Mouse (Mus musculus) stomach, embryonic 15.5 days (tissue): Measurements from ENCODE around the gene Aars. TPM values are rescaled to one million over a fixed set of nuclear protein-coding genes. Genes with fewer than 3 reads are reported as not detected.
"Not testable (repeated sequence)": the region's sequence is repeated elsewhere in the genome, so short reads cannot be mapped to it uniquely, and the experiment has no call there.

Experiments
- ATAC-seq: fragments of 200-750 bp; cut with Nextera tagmentation; 2 replicates; pipeline ENCODE4 v1.8.0; 2017; ENCODE audit warnings: low read depth, moderate number of reproducible peaks, moderate TSS enrichment; ENCODE audit not compliant: insufficient read depth, low FRiP score
- H3K27ac ChIP-seq: fragments of 300-500 bp; sonication (generic); 2 replicates; pipeline ENCODE4 v1.5.1; 2015; ENCODE audit warnings: mild to moderate bottlenecking, inconsistent platforms
- H3K27me3 ChIP-seq: fragments of 300-500 bp; sonication (generic); replicated peaks from 2 replicates; pipeline ENCODE4 v1.6.1; 2015; ENCODE audit warnings: inconsistent platforms
- H3K36me3 ChIP-seq: fragments of 300-500 bp; sonication (generic); 2 replicates; pipeline ENCODE4 v1.6.1; 2015; ENCODE audit warnings: inconsistent platforms
- H3K4me1 ChIP-seq: fragments of 300-500 bp; sonication (generic); 2 replicates; pipeline ENCODE4 v1.6.1; 2015; ENCODE audit warnings: inconsistent platforms
- H3K4me2 ChIP-seq: fragments of 300-500 bp; sonication (generic); 2 replicates; pipeline ENCODE4 v1.6.1; 2015; ENCODE audit warnings: mild to moderate bottlenecking, inconsistent platforms
- H3K4me3 ChIP-seq: fragments of 300-500 bp; sonication (generic); replicated peaks from 2 replicates; pipeline ENCODE4 v1.5.1; 2015; ENCODE audit warnings: inconsistent platforms
- H3K9ac ChIP-seq: fragments of 300-500 bp; sonication (generic); 2 replicates; pipeline ENCODE4 v1.6.1; 2015; ENCODE audit warnings: inconsistent platforms
- H3K9me3 ChIP-seq: fragments of 300-500 bp; sonication (generic); 2 replicates; pipeline ENCODE4 v1.6.1; 2016; ENCODE audit warnings: inconsistent platforms
- WGBS: fragments of 180-500 bp; shearing (Covaris S2); methylation state at CpG from one replicate; pipeline ENCODE4 v1.1.7; 2015; 5-methylcytosine and 5-hydroxymethylcytosine counted together
- microRNA-seq: library from miRNA; unstranded; fragments of <30 nt; microRNA quantifications from one replicate; pipeline ENCODE4, GENCODE M21; 2016
- polyA plus RNA-seq: library from polyadenylated mRNA; unstranded; fragments of >200 nt; fragmentation: Nextera tagmentation; extraction: Ambion mirVana; gene quantifications from 2 replicates; pipeline ENCODE4 v1.2.1, GENCODE M21; 2015

The Aars gene
- polyA plus RNA-seq, 1 experiment from 2014 or later, result 51.1 TPM

DNA sequence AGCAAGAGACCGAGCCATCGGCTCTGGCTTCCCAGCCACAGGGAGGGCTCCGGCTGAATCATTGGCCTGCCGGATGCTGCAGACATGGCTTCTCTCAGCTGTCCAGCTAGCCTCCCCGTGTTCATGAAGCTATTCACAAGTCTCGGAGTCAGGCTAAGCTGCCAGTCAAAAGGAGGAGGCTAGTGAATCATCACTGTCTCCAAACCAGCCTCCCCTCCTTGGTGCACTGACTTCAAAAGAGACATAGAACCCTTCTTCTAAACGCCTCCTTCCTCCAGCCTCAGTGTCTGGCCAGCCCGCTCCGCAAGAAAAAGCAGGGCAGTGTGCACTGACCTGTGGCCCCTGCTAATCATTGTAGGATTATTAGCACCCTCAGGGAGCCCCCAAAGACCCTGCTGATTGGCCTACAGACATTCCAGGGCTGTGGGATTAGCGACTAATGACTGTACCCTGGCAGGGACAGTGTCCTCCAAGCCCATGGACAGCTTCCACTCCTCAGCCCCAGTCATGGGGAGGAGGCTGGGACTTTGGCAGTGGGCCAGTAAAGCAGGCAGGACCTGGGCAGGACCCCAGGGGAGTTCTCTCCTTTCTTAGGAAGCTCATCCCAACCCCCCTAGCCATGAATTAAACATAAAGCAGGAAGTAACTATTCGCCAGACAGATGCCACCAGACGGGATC lies 48.8 kb downstream of the Aars start:
- no peaks in the 10 kb centered on the region for H3K36me3 ChIP-seq
- H3K4me1 ChIP-seq, result no peaks in the 10 kb centered on the region
- 65% methylated on average over 12 of the region's 12 CpGs for WGBS
- no peak overlapping the region for H3K4me2 ChIP-seq
- H3K9me3 ChIP-seq, result no peaks in the 10 kb centered on the region
- H3K4me3 ChIP-seq, result no peak overlapping the region
- H3K27me3 ChIP-seq, result 0 out of 2 replicates have a peak, but pooled peaks cover 4% of the 10 kb centered on the region
- H3K27ac ChIP-seq, result no peak overlapping the region
- H3K9ac ChIP-seq, result no peak overlapping the region
- no peak for ATAC-seq

DNA sequence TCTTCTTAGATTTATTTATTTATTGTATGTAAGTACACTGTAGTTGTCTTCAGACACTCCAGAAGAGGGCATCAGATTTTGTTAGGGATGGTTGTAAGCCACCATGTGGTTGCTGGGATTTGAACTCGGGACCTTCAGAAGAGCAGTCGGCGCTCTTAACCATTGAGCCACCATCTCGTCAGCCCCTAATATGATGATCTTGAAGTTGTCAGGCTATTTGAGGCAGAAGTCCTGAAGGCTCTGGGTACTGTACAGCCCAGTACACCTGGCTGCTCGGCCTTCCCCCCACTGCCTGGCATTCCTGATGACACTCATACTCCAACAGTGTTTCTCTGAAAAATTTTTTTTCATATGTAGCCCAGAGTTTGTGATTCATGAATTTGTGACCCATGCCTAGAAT lies 51.0 kb downstream of the Aars start:
- H3K4me1 ChIP-seq, H3K9me3 ChIP-seq, H3K9ac ChIP-seq, H3K27ac ChIP-seq, H3K4me3 ChIP-seq, H3K36me3 ChIP-seq, H3K4me2 ChIP-seq, ATAC-seq, H3K27me3 ChIP-seq: not testable (repeated sequence)
- WGBS, result 89% methylated on average over 5 of the region's 5 CpGs

DNA sequence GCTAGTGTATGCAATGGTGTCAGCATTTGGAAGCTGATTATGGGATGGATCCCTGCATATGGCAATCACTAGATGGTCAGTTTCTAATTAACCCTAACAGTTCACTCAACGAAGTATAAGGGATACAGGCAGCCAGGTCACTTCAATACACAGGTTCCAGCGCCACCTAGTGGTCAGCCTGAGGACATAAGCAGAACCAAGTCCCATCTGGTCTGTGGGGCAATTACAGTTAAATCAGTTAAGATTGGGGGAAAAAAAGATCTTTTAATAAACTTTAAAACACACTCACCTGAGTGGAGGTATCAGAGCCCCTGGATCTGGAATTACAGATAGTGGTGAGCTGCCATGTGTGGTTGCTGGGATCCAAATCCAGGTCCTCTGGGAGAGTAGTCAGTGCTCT lies 57.2 kb downstream of the Aars start:
- Histone ChIP-seq H3K27ac (no peak overlapping the region), H3K4me2 (no peak overlapping the region), H3K27me3 (no peaks in the 10 kb centered on the region), H3K9ac (no peak overlapping the region), H3K4me1 (peaks cover 5% of the 10 kb centered on the region; the same call in 1 of the 2 replicates), H3K36me3 (no peaks in the 10 kb centered on the region), H3K9me3 (no peaks in the 10 kb centered on the region), H3K4me3 (no peak overlapping the region)
- WGBS, result 0% methylated on average over 2 of the region's 2 CpGs
- no peak for ATAC-seq

DNA sequence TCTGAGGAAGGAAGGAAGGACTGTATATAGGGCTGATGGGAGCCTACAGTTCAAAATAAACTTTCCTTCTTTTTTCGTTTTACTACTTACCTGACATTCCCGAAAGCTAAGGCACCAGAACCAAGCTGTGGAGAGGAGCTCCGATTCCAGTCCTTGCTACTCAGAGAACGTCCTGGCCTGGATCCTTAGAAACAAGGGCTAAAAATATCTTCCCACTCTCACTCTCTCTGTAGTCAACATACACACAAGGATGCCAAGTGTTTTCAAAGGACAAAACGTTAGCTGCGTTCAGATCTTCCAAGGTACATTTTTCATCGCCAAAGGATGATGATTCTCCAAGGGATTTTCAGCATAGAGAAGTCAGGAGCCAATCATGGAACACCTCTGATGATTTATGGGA lies 58.8 kb downstream of the Aars start:
- 78% methylated on average over 7 of the region's 7 CpGs for WGBS
- ATAC-seq, result no peak
- Histone ChIP-seq H3K36me3 (no peaks in the 10 kb centered on the region), H3K27ac (no peak overlapping the region), H3K4me1 (peaks cover 10% of the 10 kb centered on the region; the same call in 1 of the 2 replicates), H3K4me2 (no peak overlapping the region), H3K4me3 (no peak overlapping the region), H3K9ac (no peak overlapping the region), H3K27me3 (no peaks in the 10 kb centered on the region), H3K9me3 (no peaks in the 10 kb centered on the region)

DNA sequence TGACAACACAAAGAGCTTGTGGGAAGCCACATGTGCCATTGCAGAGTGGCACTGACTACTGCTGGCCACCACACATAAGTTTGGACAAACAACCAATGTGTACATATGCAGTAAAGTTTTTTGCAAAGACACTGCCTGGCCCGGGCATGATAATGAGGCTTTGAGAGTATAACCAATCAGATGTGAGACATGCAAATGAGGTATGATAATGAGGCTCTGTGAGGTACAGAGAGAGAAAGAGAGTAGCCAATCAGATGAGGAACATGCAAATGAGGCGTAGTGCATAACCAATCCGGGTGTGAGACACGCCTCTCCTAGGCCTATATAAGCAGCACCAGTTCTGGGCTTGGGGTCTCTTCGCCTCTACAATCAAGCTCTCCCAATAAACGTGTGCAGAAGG lies 59.4 kb downstream of the Aars start, which contains the start of gene Clec18a:
Clec18a (minus strand) TSS at position 101 of the 400 bp plus-strand sequence.
- ATAC-seq, H3K4me2 ChIP-seq, H3K27me3 ChIP-seq, H3K36me3 ChIP-seq, H3K9ac ChIP-seq, H3K27ac ChIP-seq, H3K9me3 ChIP-seq, H3K4me1 ChIP-seq, H3K4me3 ChIP-seq: not testable (repeated sequence)
- WGBS, result 88% methylated on average over 6 of the region's 6 CpGs

DNA sequence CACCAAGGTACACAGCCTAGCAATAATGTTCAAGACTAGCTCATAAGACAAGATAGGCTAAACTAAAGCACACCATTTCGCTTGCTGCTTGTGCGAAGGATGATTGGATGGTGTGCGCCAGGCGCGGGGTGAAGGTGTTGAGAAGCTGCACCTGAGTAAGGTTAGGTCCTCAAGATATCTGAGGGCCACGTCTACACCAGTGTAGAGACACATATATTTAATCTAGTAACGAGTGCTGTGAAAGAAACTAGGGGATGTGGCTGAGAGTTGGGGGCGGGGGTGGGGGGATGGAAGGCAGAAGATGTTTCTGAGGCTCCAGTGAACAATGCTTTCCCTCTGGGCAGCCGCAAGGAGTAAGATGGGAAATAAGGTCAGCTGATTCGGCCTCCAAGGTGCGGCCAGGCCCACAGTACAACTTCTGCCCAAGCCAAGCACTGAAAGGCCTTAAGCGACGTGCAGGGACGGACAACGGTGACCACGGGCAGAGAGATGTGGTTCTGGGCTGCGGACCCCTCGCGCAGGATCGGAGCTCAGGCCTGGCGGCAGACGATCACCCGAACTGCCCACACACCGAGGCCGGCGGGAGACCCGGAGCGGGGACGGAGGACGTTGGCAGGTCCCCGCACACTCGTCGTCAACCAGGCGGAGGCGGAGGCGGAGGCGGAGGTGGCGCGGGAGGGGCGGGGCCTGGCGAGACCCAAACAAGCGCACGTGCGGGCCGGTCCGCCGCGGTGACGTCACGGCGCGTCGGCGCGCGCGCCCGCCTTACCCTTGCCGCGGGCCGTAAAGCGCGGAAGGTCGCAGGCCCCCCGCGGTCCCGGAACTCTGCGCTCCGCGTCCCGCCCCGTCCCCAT lies 61.1 kb downstream of the Aars start, which contains the start of gene Pdpr:
Pdpr (plus strand) TSS at position 766 of the 854 bp plus-strand sequence.
- H3K4me1 ChIP-seq, result peaks cover 10% of the 10 kb centered on the region; the same call in 1 of the 2 replicates
- H3K36me3 ChIP-seq, result no peaks in the 10 kb centered on the region
- no peaks in the 10 kb centered on the region for H3K9me3 ChIP-seq
- no peaks in the 10 kb centered on the region for H3K27me3 ChIP-seq
- H3K27ac ChIP-seq, result 0 out of 2 replicates have a peak within 1 kb of the TSS, but pooled peaks have one; percentile 31
- ATAC-seq, result peak; percentile 93
- peak within 1 kb of the TSS; percentile 91 for H3K4me2 ChIP-seq
- H3K4me3 ChIP-seq, result peak within 1 kb of the TSS; percentile 66
- peak within 1 kb of the TSS; percentile 50 for H3K9ac ChIP-seq
- WGBS, result 6% methylated on average over 58 of the region's 72 CpGs

DNA sequence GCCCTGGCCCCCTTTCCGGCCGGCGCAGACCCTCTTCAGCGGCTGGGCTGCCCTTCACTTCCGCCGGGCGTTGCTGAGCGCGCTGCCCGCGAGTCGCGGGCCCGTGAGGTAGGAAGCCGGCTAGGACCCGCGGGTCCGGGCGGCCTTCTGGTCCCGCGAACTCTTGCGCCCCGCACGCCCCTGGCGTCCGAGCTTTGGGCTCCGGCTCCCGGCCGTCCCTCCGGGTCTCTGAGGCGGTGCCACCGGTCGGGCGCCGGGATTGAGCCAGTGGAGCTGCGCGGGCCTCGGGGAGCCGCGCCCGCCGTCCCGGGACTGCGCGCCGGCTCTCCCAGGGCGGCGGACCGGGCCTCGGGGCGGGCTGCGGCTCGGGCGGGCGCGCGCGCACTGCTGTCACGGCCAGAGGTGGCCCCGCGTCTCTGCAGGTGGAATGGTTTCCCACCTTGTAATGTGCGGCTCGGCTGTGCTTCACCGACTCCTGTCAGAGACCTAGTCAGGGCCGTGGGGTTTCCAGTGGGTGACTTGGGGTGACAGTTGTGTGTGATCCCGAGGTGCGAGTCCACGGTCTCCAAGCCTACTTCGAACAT lies 61.9 kb downstream of the Aars start:
- H3K27me3 ChIP-seq, H3K27ac ChIP-seq, H3K9me3 ChIP-seq, H3K4me1 ChIP-seq, H3K36me3 ChIP-seq: not testable (repeated sequence)
- ATAC-seq, result peak; percentile 57
- H3K9ac ChIP-seq, result peak overlapping the region; percentile 37
- H3K4me3 ChIP-seq, result peak overlapping the region; percentile 66
- WGBS, result under 1% methylated on average over 58 of the region's 69 CpGs
- peak overlapping the region; percentile 91 for H3K4me2 ChIP-seq

Small RNA genes lying within 50 kb of the gene (microRNA-seq; reads per million reads assigned to microRNA genes)
- gene Gm24103 (not detected), gene Mir3473d (1.4 reads per million)

Other genes starting within 250 kb of the Aars start
- gene Il34, start 227.2 kb upstream of the Aars start, polyA plus RNA-seq, result 3.2 and 3.4 TPM in 2 replicates
- 65.0 and 73.1 TPM in 2 replicates for gene Cog4, start 186.5 kb upstream of the Aars start, polyA plus RNA-seq
- gene Sf3b3, start 186.4 kb upstream of the Aars start, polyA plus RNA-seq, result 122 and 127 TPM in 2 replicates
- gene Fuk, start 130.7 kb upstream of the Aars start, polyA plus RNA-seq, result 10.6 and 11.4 TPM in 2 replicates
- 17.1 and 17.6 TPM in 2 replicates for gene St3gal2, start 113.2 kb upstream of the Aars start, polyA plus RNA-seq
- gene Ddx19a, start 35.3 kb upstream of the Aars start, polyA plus RNA-seq, result 11.8 and 12.9 TPM in 2 replicates
- gene Ddx19b, start 1.4 kb upstream of the Aars start, polyA plus RNA-seq, result 6.4 and 6.9 TPM in 2 replicates
- 17.7 and 20.5 TPM in 2 replicates for gene Exosc6, start 23.2 kb downstream of the Aars start, polyA plus RNA-seq
- not detected in 2 replicates for gene Clec18a, start 59.3 kb downstream of the Aars start, polyA plus RNA-seq
- 8.6 and 9.6 TPM in 2 replicates for gene Pdpr, start 61.5 kb downstream of the Aars start, polyA plus RNA-seq
- gene Glg1, start 226.1 kb downstream of the Aars start, polyA plus RNA-seq, result 63.4 and 63.7 TPM in 2 replicates